Mouse (Mus musculus) bone marrow macrophage, adult 2 months (primary cell): ENCODE measurements around the gene Plxna1. TPM values are rescaled to one million over a fixed set of nuclear protein-coding genes. Genes with fewer than 3 reads are reported as not detected.

Source experiments
- H3K27ac ChIP-seq: 2 replicates; pipeline ENCODE4 v1.5.1; 2012; ENCODE audit warnings: low read depth, low read length; ENCODE audit not compliant: insufficient read depth
- H3K4me1 ChIP-seq: 2 replicates; pipeline ENCODE4 v1.6.1; 2012; ENCODE audit warnings: low read length; ENCODE audit not compliant: control insufficient read depth, insufficient read depth
- H3K4me3 ChIP-seq: 2 replicates; pipeline ENCODE4 v1.5.1; 2012; ENCODE audit warnings: mild to moderate bottlenecking, low read length, moderate library complexity; ENCODE audit not compliant: insufficient read depth
- CTCF ChIP-seq: IDR thresholded peaks from 2 replicates; pipeline ENCODE4 v1.5.1; 2012; ENCODE audit warnings: low read depth, mild to moderate bottlenecking, low read length, moderate library complexity
- POLR2A ChIP-seq: IDR thresholded peaks from 2 replicates; pipeline ENCODE4 v1.6.1; 2012; ENCODE audit warnings: mild to moderate bottlenecking, low read depth, low read length, borderline replicate concordance
- polyA plus RNA-seq: library from polyadenylated mRNA; stranded (reverse); fragments of >200 nt; gene quantifications from 2 replicates; pipeline ENCODE4 v1.2.4, GENCODE M21; 2012; ENCODE audit not compliant: missing spikeins, insufficient read depth, insufficient read length

The Plxna1 gene
- polyA plus RNA-seq, 1 experiment = 44.0 TPM

GRCm38 (mm10) chr6:89351441-89352137 lies 10.8 kb downstream of the Plxna1 start:
- Histone ChIP-seq H3K4me3 (no peak overlapping the region), H3K27ac (no peak overlapping the region), H3K4me1 (peaks cover 22% of the 10 kb centered on the region)
- TF ChIP-seq CTCF (no peak), POLR2A (no peak)

DNA sequence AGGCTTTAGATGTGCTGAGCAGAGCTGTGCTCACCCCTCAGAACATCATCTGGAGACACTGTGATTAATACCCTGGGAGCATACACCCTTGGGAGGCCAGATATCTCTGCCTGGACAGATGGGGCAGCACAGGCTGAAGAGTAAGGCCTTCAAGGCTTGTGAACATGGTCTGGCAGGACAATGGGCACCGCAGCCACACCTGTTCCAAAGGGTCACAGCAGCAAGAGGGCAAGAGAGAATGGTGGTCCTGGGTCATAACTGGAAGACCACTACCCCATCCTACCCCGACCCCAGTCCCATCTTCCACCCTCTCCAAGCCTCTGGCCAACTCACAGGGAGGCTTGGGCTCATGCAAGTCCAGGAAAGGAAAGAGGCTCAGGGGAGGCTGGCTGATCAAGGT lies 11.9 kb downstream of the Plxna1 start:
- no peak overlapping the region for H3K4me3 ChIP-seq
- no peak for TF ChIP-seq POLR2A
- H3K27ac ChIP-seq = no peak overlapping the region
- peaks cover 20% of the 10 kb centered on the region for H3K4me1 ChIP-seq

- Histone ChIP-seq H3K4me3 (no peak overlapping the region), H3K4me1 (peaks cover 20% of the 10 kb centered on the region), H3K27ac (no peak overlapping the region)
- TF ChIP-seq CTCF = no peak
- TF ChIP-seq POLR2A = no peak
These were observed 12.3 kb downstream of the Plxna1 start for GRCm38 (mm10) chr6:89350037-89350515.

GRCm38 (mm10) chr6:89348363-89348762 lies 14.1 kb downstream of the Plxna1 start:
- H3K4me1 ChIP-seq = peaks cover 20% of the 10 kb centered on the region
- H3K27ac ChIP-seq = no peak overlapping the region
- H3K4me3 ChIP-seq = no peak overlapping the region
- TF ChIP-seq POLR2A (no peak), CTCF (no peak)

DNA sequence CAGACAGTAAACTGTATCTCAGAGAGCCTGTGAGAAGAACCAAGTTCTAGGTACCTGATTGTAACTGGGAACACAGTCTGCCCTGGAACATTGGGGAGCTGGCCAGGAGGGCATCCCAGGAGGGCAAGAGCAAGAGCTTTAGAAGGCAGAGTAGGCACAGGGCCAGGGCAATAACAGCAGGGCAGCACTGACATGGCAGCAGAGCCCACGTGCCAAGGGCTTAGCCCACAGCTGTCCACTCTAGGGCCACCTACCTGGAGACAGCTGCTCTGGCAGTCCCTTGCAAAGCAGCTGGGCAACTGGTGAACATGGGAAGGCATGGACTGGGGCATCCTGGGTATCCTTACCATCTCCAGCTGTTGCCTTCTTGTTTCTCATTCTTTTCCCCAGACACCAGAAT lies 14.6 kb downstream of the Plxna1 start:
- TF ChIP-seq POLR2A = no peak
- no peak for TF ChIP-seq CTCF
- no peak overlapping the region for H3K4me3 ChIP-seq
- H3K27ac ChIP-seq = no peak overlapping the region
- peaks cover 20% of the 10 kb centered on the region for H3K4me1 ChIP-seq

DNA sequence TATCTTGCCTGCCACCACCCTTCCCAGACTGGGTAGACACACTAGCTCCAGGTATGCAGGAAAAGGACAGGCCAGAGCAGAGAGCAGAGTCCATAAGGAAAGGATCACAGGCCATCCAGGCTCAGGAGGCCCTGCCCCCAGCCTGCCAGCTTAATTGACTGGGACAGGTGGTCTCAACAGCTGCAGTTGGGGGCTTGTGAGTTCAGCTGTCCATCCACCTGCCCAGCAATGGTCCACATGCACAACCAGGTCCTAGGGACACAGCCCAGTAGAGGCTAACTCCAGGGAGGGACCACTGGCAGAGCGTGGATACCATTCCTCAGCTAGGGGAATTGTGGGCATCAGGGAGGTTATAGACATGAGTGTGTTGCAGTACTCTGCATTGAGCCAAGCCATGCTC lies 16.6 kb downstream of the Plxna1 start:
- Histone ChIP-seq H3K27ac (no peak overlapping the region), H3K4me3 (no peak overlapping the region), H3K4me1 (peaks cover 16% of the 10 kb centered on the region)
- TF ChIP-seq POLR2A = no peak
- no peak for TF ChIP-seq CTCF

GRCm38 (mm10) chr6:89345486-89345785 lies 17.0 kb downstream of the Plxna1 start:
- Histone ChIP-seq H3K4me1 (peaks cover 13% of the 10 kb centered on the region), H3K27ac (no peak overlapping the region)

GRCm38 (mm10) chr6:89344613-89345485 lies 17.6 kb downstream of the Plxna1 start:
- TF ChIP-seq CTCF = no peak
- TF ChIP-seq POLR2A = no peak
- Histone ChIP-seq H3K27ac (no peak overlapping the region), H3K4me3 (no peak overlapping the region), H3K4me1 (peaks cover 10% of the 10 kb centered on the region)

More at GRCm38 (mm10) chr6:89345486-89345785, 17.0 kb downstream of the Plxna1 start:
- no peak overlapping the region for H3K4me3 ChIP-seq
- TF ChIP-seq CTCF (no peak), POLR2A (no peak)

DNA sequence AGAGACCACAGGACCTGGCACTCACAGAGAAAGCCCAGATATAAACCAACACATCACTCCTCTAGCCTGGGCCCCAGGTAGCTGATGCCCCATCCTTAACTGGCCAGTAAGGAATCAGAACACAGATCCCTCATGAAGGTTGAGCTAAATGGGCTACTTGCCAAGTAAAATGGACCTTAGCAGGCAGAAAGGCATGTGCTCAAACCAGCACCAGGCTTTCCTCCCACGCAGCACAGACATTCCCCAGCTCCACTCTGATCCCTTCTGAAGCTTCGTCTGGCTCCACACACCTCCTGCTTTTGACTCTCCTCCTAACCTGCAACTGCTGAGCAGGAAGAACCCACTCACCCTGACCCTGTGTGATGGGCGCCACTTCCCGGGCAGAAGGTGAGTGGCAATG lies 20.4 kb downstream of the Plxna1 start:
- H3K4me1 ChIP-seq = peaks cover 4% of the 10 kb centered on the region
- no peak overlapping the region for H3K4me3 ChIP-seq
- no peak overlapping the region for H3K27ac ChIP-seq
- no peak for TF ChIP-seq CTCF
- no peak for TF ChIP-seq POLR2A

DNA sequence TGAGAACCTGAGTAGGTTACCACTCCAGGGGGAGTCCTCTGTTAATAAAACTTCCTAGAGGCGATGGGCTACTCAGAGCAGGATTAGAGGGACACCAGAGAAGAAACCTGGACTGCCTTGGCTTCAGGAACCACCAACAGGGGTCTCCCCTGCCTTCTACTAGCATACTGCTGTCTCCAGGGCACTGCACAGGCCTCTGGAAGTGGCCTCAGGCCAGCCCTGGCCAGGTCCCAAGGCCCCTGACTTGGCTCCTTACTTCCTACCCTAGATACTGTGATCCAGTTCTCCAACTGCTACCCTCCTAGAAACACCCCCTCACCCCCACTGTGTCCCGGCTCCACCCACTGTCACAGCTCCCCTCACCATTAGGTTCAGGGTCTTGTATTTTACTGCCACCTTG lies 23.0 kb downstream of the Plxna1 start:
- no peak overlapping the region for H3K4me3 ChIP-seq
- peaks cover 4% of the 10 kb centered on the region for H3K4me1 ChIP-seq
- TF ChIP-seq POLR2A = no peak
- TF ChIP-seq CTCF = no peak
- H3K27ac ChIP-seq = no peak overlapping the region
